20 mouse cellular contexts compared by ENCODE assay signal in genomic region chr4:141886385-141886968, GRCm38 (mm10). TPM values are rescaled to one million over a fixed set of nuclear protein-coding genes. Genes with fewer than 3 reads are reported as not detected.
A peak's percentile ranks its signal among the peaks of the same experiment; 100 is the strongest.
DNase-seq lines count a peak whose midpoint lies in the region; ATAC-seq and TF ChIP-seq lines count a peak whose summit lies in the region.
"Had no signal": no experiment of that assay in that cellular context is flagged by ENCODE, and none has a peak within 500 bp of the region (broad histone marks: within the 10 kb centered on the region; RNA-seq: fewer than 3 reads in every experiment).

No protein-coding gene starts in this region.

- no peak for TF ChIP-seq EP300 in stomach, postnatal 0 days (optimal IDR thresholded peaks at IDR 0.05)

- H3K4me2 ChIP-seq in kidney, embryonic 15.5 days = no peak overlapping the region
- no peak overlapping the region for H3K4me2 ChIP-seq in neural tube, embryonic 13.5 days
- no peak overlapping the region for H3K4me2 ChIP-seq in neural tube, embryonic 15.5 days
- H3K4me2 ChIP-seq in stomach, postnatal 0 days (replicated peaks; ENCODE audit: low read depth) = no peak overlapping the region
- H3K4me2 ChIP-seq: embryonic facial prominence, embryonic 13.5 days; forebrain, embryonic 13.5 days had no signal

- WGBS in kidney, embryonic 15.5 days = 24% methylated on average over 6 of the region's 6 CpGs
- WGBS in neural tube, embryonic 13.5 days = 43% methylated on average over 6 of the region's 6 CpGs
- WGBS in neural tube, embryonic 15.5 days = 58% methylated on average over 6 of the region's 6 CpGs
- WGBS in stomach, postnatal 0 days = 41% methylated on average over 6 of the region's 6 CpGs

- peak; percentile 49; the same call in 1 of the 2 replicates for ATAC-seq in kidney, embryonic 15.5 days (replicated peaks; ENCODE audit: low FRiP score)
- peak; percentile 27; the same call in 1 of the 2 replicates for ATAC-seq in neural tube, embryonic 13.5 days (ENCODE audit: low read depth)
- no peak for ATAC-seq in neural tube, embryonic 15.5 days (ENCODE audit: low FRiP score)
- peak; percentile 22; the same call in 1 of the 2 replicates for ATAC-seq in stomach, postnatal 0 days (ENCODE audit: low FRiP score, low TSS enrichment)
- ATAC-seq: forebrain, embryonic 13.5 days had no signal

- no peak for DNase-seq in gastrocnemius, adult 2 months
- no peak for DNase-seq in gastrocnemius, postnatal 4 days (ENCODE audit: low spot score in 2 of 2)
- DNase-seq in kidney, adult 11 months = no peak
- no peak for DNase-seq in stomach, postnatal 0 days (ENCODE audit: low spot score)
- no peak for DNase-seq in B cell, adult 2 months
- DNase-seq: adrenal gland, postnatal 14 days; gastrocnemius, postnatal 10 days; heart, postnatal 36 days; kidney, postnatal 25 days; lung, adult 2 months; right cerebral cortex, postnatal 25 days had no signal

- no peaks in the 10 kb centered on the region; the same call in 1 of the 2 replicates for H3K9me3 ChIP-seq in kidney, embryonic 15.5 days (replicated peaks)
- no peaks in the 10 kb centered on the region for H3K9me3 ChIP-seq in neural tube, embryonic 13.5 days
- H3K9me3 ChIP-seq in neural tube, embryonic 15.5 days (replicated peaks) = no peaks in the 10 kb centered on the region
- H3K9me3 ChIP-seq in stomach, postnatal 0 days (ENCODE audit: control insufficient read depth, low read length) = no peaks in the 10 kb centered on the region
- H3K9me3 ChIP-seq: embryonic facial prominence, embryonic 13.5 days; forebrain, embryonic 13.5 days; G1E had no signal

- no peak overlapping the region for H3K9ac ChIP-seq in kidney, embryonic 15.5 days
- H3K9ac ChIP-seq in neural tube, embryonic 13.5 days = no peak overlapping the region
- no peak overlapping the region for H3K9ac ChIP-seq in neural tube, embryonic 15.5 days (replicated peaks)
- H3K9ac ChIP-seq in stomach, postnatal 0 days (ENCODE audit: low read length) = no peak overlapping the region
- H3K9ac ChIP-seq: embryonic facial prominence, embryonic 13.5 days; forebrain, embryonic 13.5 days had no signal

- H3K4me3 ChIP-seq in gastrocnemius, adult 2 months = no peak overlapping the region
- no peak overlapping the region for H3K4me3 ChIP-seq in kidney, embryonic 15.5 days (replicated peaks)
- no peak overlapping the region for H3K4me3 ChIP-seq in neural tube, embryonic 13.5 days
- H3K4me3 ChIP-seq in neural tube, embryonic 15.5 days (replicated peaks) = no peak overlapping the region
- no peak overlapping the region for H3K4me3 ChIP-seq in stomach, postnatal 0 days (ENCODE audit: low read depth, low read length)
- H3K4me3 ChIP-seq: embryonic facial prominence, embryonic 13.5 days; forebrain, embryonic 13.5 days; myocyte had no signal

- H3K36me3 ChIP-seq in kidney, embryonic 15.5 days = no peaks in the 10 kb centered on the region
- no peaks in the 10 kb centered on the region for H3K36me3 ChIP-seq in neural tube, embryonic 13.5 days
- no peaks in the 10 kb centered on the region for H3K36me3 ChIP-seq in neural tube, embryonic 15.5 days
- no peaks in the 10 kb centered on the region for H3K36me3 ChIP-seq in stomach, postnatal 0 days (ENCODE audit: control insufficient read depth, insufficient read depth, low read length)
- H3K36me3 ChIP-seq: embryonic facial prominence, embryonic 13.5 days; G1E had no signal

- peaks cover 19% of the 10 kb centered on the region; the same call in 1 of the 2 replicates for H3K4me1 ChIP-seq in kidney, embryonic 15.5 days
- H3K4me1 ChIP-seq in neural tube, embryonic 13.5 days (replicated peaks) = no peaks in the 10 kb centered on the region
- no peaks in the 10 kb centered on the region for H3K4me1 ChIP-seq in neural tube, embryonic 15.5 days
- peaks cover 7% of the 10 kb centered on the region; the same call in 1 of the 2 replicates for H3K4me1 ChIP-seq in stomach, postnatal 0 days (replicated peaks; ENCODE audit: control insufficient read depth, insufficient read depth)
- H3K4me1 ChIP-seq: forebrain, embryonic 13.5 days had no signal

- H3K27ac ChIP-seq in gastrocnemius, adult 2 months = no peak overlapping the region
- H3K27ac ChIP-seq in kidney, embryonic 15.5 days = peak overlapping the region; percentile 7; the same call in 1 of the 2 replicates
- H3K27ac ChIP-seq in neural tube, embryonic 13.5 days (replicated peaks) = no peak overlapping the region
- H3K27ac ChIP-seq in neural tube, embryonic 15.5 days (replicated peaks) = no peak overlapping the region
- H3K27ac ChIP-seq in stomach, postnatal 0 days (replicated peaks) = no peak overlapping the region
- H3K27ac ChIP-seq: embryonic facial prominence, embryonic 13.5 days; forebrain, embryonic 13.5 days had no signal

- peak; percentile 2; the same call in 1 of the 2 replicates for TF ChIP-seq CTCF in gastrocnemius, adult 2 months (IDR thresholded peaks at IDR 0.05)
- peak; percentile 37 for TF ChIP-seq CTCF in stomach, postnatal 0 days (IDR thresholded peaks at IDR 0.05; ENCODE audit: low read depth)

- H3K27me3 ChIP-seq in kidney, embryonic 15.5 days = no peaks in the 10 kb centered on the region
- H3K27me3 ChIP-seq in neural tube, embryonic 13.5 days = no peaks in the 10 kb centered on the region
- no peaks in the 10 kb centered on the region for H3K27me3 ChIP-seq in neural tube, embryonic 15.5 days (replicated peaks)
- no peaks in the 10 kb centered on the region for H3K27me3 ChIP-seq in stomach, postnatal 0 days (ENCODE audit: control insufficient read depth, insufficient read depth, low read length)
- H3K27me3 ChIP-seq: embryonic facial prominence, embryonic 13.5 days; forebrain, embryonic 13.5 days had no signal

- intact Hi-C loops in gastrocnemius, adult 2 months (cut with DNase I) = no loop called here

RNA-seq across cellular contexts. Expression of gene Efhd2, which starts 11.8 kb away (rescaled TPM):
- 1 to 10 TPM; 5.2 to 6.1 TPM for total RNA-seq in gastrocnemius, adult 2 months (2021)
- 10 to 100 TPM; 60.6 to 68.0 TPM for total RNA-seq in gastrocnemius, postnatal 4 days (2021)
- polyA plus RNA-seq in kidney, embryonic 15.5 days (2015; fragmentation: Nextera tagmentation; extraction: Ambion mirVana) = 53.9 and 56.7 TPM in 2 replicates
- 65.7 and 67.1 TPM in 2 replicates for polyA plus RNA-seq in neural tube, embryonic 13.5 days (2015; fragmentation: Nextera tagmentation; extraction: Ambion mirVana)
- polyA plus RNA-seq in neural tube, embryonic 15.5 days (2015; fragmentation: Nextera tagmentation; extraction: Ambion mirVana) = 75.6 and 85.4 TPM in 2 replicates
- polyA plus RNA-seq in stomach, postnatal 0 days (2015; fragmentation: Nextera tagmentation; extraction: Ambion mirVana) = 111 and 121 TPM in 2 replicates

RNA-seq across cellular contexts. Expression of gene Ctrc, which starts 40.3 kb away (rescaled TPM):
- total RNA-seq in gastrocnemius, adult 2 months (2021) = not detected
- total RNA-seq in gastrocnemius, postnatal 4 days (2021) = not detected
- polyA plus RNA-seq in kidney, embryonic 15.5 days (2015; fragmentation: Nextera tagmentation; extraction: Ambion mirVana) = not detected in 2 replicates
- not detected in 2 replicates for polyA plus RNA-seq in neural tube, embryonic 13.5 days (2015; fragmentation: Nextera tagmentation; extraction: Ambion mirVana)
- polyA plus RNA-seq in neural tube, embryonic 15.5 days (2015; fragmentation: Nextera tagmentation; extraction: Ambion mirVana) = not detected in 2 replicates
- not detected in 2 replicates for polyA plus RNA-seq in stomach, postnatal 0 days (2015; fragmentation: Nextera tagmentation; extraction: Ambion mirVana)
- total RNA-seq: adrenal gland, postnatal 14 days; G1E; gastrocnemius, postnatal 10 days; heart, postnatal 36 days; megakaryocyte, adult 5-6 weeks had no signal
- polyA plus RNA-seq: C2C12; embryonic facial prominence, embryonic 13.5 days; forebrain, embryonic 13.5 days; G1E; lung, adult 2 months; myocyte had no signal
